Mouse (Mus musculus) spleen, postnatal 14 days (tissue): ENCODE measurements around the gene Spr.
"Not testable (repeated sequence)": the region's sequence is repeated elsewhere in the genome, so short reads cannot be mapped to it uniquely, and the experiment has no call there.

Source experiments
- DNase-seq, 2 experiments: peaks; one replicate each; pipeline ENCODE4 v3.0.0; 2021 to 2022; ENCODE audit warnings: low spot score in 2 of 2

Spr gene

DNA sequence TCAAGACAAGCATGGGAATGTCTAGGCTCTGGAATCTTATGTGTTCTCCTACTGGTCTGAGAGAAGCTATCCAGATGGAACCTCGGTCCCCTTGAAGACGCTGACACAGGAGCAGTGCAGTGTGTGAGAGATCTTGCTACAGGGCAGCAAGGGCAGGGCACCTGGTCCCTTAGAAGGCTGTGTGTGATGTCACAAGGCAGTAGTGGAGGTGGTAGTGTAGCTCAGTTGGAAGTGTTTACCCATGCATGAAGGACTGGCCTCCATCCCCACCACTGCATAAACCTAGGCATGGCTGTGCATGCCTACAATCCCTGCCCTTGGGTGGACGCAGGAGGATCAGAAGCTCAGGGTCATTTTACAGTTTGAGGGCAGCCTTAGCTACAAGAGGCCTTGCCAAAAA, 5.3 kb downstream of the Spr start:
- not testable (repeated sequence) for DNase-seq

DNA sequence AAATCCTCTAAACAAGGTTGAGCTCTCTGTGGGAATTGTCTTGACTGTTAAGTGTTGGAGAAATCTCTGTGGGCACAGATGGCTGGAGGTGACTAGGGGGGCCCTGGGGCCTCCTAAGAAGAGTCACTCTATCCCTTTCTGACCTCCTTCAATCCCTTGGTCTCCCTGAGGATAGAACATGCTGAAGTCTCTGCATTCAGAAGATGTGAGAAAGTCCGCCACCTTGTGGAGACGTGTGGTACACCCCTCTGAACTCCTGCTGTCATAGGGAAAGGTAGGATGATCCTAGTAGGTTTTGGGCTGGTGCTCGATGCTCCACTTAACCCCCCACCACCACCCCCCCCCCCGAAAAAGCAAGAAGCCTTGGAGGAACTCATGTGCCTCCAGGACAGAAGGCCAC, 5.9 kb downstream of the Spr start:
- DNase-seq = peak in 1 of 2 experiments; percentile 33

DNA sequence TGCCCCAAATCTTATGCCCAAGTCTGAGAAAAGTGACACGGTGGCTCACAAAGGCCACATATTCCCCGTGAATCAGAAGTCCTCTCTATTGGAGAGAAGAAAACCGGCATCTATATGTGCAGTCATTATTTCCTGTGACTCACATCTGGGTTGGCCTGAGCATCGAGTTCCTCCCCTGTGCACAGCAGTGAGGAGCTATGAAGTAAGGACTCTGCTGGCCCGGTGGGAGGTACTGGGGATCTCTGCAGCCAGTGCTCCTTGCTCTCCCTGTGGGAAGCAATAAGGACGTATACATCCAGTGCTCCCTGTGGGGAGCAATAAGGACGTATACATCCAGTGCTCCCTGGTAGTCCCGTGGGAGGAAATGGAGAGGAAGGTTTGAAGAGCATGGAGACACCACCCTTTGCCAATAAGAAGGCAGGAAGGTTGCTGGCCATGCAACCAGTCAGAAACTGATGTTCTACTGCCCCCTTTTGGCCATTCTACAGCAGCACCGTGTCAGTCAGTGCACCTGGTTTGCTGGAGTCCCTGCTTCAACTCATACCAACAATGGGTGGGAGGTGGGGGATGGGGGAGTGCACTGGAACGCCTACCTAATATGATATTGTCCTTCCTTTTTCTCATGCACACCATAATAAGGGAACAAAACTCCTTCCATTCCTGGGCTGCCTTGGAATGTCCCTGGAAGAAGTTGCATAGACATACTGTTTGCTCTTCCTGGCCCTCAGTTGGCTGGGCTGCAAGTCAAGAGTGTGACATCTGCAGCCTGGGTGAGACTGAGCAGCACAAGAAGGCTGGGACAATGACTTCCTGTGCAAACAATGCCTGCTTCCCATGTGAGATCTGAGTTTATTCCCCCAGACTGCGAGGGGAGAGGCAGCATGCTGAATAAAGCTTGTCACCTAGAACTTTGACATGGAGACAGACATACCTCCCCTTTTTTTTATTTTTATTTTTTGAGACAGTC, 19.7 kb downstream of the Spr start:
- DNase-seq = not testable (repeated sequence)

DNA sequence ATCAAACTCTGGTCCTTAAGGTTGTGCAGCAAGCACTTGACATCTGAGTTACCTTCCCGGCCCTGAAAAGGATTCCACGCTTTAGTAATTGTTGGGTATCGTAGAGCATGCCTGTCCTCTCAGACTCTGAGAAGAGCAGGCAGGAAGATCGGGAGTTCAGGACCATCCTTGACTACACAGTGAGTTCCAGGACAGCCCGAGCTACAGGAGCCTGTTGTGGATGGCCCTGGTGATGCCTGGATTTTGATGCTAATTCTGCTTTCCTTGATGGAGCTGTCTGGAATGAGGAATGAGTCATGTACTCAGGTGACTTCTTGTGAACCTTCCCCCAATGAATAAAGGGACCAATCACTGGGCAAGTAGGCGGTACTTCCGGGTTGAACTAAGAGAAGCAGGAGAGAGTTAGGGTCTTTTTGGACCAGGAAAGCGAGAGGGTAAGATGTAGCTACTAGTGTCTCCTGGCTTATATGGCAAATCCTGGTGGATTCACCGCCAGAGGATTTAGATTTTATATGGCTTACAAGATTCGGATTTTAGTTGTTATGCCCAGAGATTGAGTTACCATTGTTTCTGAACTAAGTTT, 32.4 kb downstream of the Spr start:
- DNase-seq = no peak

DNA sequence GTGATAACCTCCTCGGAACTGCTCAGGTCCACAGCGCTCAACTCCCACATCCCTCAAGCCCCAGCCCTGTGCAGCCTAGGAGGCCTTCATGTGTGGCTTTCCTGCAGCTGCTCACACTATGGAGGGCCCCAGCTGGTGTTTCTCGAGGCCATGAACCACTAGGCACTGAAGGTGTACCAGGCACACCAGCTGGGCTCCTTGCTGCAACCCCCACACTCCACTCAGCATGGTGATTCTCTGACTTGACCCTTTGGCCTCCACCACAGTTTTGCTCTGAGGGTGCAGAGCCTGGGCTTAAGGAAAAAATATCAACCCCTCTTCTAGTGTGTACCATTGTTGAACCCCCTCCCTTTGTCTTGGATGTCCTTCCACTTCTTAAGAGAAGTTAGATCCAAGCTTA, 34.2 kb downstream of the Spr start:
- no peak for DNase-seq

DNA sequence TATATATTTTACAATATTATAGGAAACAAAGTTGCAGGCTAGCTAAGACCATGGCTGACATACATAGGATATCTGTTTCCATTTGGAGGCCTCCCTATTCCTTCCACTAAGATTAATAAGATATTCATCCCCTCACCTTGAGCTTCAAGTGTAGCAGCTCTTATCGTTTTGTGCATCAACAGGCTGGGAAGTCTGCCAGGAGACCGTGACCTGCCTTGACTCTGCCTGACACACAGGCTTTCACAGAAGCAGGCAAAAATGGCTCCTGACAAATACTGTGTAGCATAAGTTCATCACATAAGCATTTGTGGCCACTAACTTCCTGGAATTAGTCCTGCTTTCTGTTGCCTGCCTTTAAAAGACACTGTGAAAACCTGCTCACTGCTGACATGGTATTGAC, 41.1 kb downstream of the Spr start:
- no peak for DNase-seq

DNA sequence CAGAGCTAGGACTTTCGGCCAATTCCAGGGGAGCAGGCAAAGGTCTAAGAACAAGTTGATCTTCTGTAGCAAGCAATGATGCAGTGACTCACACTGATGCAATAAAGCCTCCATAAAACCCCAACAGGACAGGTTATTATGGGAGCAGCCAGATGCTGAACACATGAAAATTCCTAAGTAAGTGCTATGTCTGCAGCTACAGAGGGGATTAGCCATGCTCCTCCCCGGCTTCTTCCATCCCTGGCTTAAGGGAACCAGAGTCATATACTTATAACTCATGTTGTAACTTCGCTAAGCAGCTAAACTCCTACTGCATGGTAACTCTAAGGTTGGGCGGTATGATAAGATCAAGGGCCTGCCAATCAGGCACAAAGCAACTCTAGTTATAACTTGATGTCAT, 50.1 kb downstream of the Spr start:
- no peak for DNase-seq

DNA sequence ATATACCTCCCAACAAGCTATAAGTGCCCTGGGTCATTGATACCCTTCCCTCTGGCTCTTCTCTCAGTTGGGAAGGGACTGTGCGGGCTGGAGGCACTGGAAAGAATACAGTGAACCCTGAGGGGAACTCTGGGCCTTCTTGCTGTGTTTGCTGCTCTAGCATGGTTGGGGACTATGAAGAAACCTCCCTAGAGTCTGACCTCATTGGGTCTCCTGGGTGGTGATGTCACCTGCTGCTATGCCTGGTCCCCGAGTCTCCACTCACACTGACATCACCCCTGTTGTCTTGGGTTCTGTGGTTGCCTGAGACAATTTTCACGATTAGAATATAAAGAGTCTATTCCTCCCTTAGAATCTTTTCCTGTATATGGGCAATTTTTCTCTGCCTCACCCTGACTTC, 50.9 kb downstream of the Spr start:
- no peak for DNase-seq
